Mouse (Mus musculus) adrenal gland (tissue): ENCODE measurements around the gene Prss41.
"Not testable (repeated sequence)": the region's sequence is repeated elsewhere in the genome, so short reads cannot be mapped to it uniquely, and the experiment has no call there.

Experiments used
- intact Hi-C: fragments of 180-260 bp; cut with DNase I; formaldehyde crosslinking; loops from one replicate; pipeline ENCODE4 v1.15.1; 2025
- long read RNA-seq, 2 experiments: library from polyadenylated mRNA; unstranded; transcript quantifications; one replicate each; pipeline ENCODE4 v2.0.0; 2020; ENCODE audit warnings: borderline replicate concordance in 1 of 2; ENCODE audit not compliant: insufficient replicate concordance in 1 of 2

Gene Prss41
- long read RNA-seq, experiment 1, result 0 reads
- long read RNA-seq, experiment 2, result 0 reads

DNA sequence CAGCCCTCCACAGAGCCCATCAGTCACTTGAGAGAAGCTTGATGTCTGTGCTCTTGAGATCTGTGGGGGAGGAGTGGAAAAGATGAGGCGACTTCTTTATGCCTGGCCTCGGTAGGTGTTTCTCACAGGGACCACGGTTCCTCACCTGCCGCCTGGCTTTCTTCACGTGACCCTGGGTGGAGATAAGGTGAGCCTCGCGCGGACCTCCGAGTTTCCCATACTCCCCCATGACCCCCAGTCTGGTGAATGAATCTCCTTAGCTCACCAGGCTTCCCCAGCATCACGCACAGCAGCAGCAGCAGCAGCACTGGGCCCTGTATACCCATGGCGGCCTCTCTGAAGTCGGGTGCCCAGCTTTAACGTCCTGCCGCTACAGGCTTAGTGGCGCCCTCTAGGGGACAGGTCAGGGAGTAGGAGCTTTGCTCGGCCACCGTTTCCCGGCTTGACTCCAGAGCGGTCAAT, at the start of gene Prss41, which contains the start of gene Prss32:
TSS of gene Prss41 (minus strand) at position 361 of the 462 bp plus-strand sequence.
TSS of gene Prss32 (plus strand) at position 44 of the 462 bp plus-strand sequence.
- intact Hi-C loops, result loop anchor here (5.0 kb wide), 1 partner anchor 72 kb away; the partner anchor contains the start of gene Flywch1

DNA sequence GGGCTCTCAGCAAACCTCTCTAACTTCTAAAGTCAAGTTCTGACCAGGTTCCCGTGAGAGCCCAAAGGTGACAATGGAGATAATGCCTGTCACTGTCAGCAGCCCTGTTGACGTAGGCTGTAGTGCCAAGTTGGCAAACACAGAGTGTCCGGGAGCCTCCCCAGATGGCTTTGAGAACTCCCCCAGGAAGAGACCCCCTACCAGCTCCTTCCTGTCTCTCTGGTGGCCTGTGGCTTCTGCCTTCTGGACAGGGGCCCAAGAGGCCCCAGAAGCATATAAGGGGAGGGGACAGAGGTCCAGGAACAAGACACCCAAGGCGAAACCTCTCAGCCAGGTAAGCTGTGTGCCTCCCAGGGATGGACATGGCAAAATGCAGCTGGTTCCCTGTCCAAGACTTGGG, 36.6 kb upstream of the Prss41 start, which contains the start of the genes Dcpp1 and Dcpp2:
TSS of gene Dcpp1 (plus strand) at position 301 of the 400 bp plus-strand sequence.
TSS of gene Dcpp2 (plus strand) at position 305 of the 400 bp plus-strand sequence.
- intact Hi-C loops, result not testable (repeated sequence)

DNA sequence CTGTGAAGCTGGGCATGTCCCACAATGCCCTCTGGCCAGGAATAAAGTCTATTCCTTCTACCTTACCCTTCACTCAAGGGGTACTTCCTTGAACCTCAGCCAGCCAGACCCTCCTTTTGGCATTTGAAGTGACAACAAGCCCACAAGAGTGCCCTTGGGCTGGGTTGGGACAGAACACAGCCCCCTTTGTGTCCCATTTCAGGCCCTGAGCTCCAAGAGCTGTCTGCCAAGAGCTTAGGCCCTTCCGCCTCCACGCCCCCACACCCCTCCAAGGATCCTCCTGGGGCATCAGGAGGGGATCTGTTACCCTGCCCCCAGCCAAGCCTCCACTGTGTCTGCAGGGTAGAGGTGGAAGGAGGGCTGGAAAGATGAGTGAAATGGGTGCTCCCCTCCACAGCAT, 33.2 kb upstream of the Prss41 start:
- intact Hi-C loops, result no loop called here

DNA sequence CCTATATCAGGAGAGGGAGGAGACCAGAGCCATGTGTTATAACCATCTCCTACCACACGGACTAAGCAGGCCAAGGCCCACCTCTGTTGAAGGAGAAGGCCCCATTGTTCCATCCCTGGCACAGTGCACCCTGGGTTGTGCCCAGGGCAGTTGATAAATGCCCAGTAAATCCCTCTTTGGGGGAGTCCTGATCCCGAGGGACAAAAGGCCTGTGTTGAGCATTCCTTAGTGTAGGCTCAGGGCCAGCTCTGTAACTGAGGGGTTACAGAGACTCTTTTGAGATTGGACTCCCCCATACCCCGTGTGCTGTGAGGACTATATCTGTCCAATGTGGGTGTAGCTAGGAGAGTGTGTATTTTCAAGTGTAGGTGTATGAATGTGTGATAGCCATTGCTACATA, 32.8 kb upstream of the Prss41 start:
- intact Hi-C loops, result no loop called here

DNA sequence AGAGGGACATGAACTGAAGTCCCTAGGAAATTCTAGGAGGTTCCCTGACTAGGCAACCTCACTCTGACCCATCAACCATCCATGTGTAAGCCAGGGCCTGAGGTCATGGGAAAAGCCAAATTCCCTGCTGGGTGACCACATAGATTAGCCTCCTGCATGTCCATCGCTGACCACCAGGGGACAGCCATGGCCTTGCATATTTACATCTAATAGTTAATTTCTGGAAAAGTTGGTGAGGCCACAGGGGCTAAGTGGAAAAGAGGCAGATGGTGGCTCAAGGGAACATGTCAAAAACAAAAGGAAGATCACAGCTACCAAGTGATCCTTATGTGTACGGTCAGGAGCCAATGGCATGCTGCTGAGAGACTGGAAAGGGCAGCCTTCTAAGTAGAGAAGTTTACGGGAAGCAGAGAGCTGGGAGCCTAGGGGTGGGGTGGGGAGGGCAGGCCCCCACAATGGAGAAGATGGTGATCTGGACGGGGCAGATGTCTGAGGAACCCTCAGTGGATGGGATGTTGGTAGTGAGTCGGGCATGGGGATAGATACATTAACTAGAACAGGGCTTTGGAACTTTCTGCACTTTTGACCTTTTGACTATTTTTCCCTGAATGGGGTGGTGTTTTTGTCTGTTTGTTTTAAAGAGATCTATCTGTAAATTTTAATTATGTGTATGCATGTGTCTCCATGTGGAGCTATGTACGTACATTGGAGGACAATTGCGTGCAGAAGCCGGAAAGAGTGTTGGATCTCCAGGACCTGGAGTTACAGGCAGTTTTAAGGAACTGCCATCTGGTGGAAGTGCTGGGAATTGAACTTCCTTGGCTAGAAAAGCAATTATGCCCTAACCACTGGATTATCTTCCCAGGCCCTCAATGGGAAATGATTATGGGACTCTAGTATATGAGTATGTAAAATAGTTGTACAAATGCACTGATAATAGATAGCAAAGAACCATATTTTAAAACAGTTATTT, 30.2 kb upstream of the Prss41 start:
- intact Hi-C loops, result loop anchor here (2.0 kb wide), 1 partner anchor 87 kb away; no protein-coding TSS in a partner anchor

DNA sequence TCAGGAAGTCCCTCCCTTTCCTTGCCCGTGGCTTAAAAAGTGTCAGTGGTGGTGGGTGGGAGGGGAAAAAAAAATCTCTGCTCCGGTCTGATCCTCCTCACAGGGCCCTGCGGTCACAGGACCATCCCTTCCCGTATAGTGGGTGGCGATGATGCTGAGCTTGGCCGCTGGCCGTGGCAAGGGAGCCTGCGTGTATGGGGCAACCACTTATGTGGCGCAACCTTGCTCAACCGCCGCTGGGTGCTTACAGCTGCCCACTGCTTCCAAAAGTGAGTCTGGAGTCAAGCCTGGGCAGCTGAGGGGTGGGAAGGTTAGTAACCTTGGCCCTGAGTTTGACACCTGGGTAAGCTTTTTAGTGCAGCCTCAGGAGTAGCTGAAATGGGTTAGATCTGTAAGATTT, 24.5 kb upstream of the Prss41 start:
- intact Hi-C loops, result no loop called here

DNA sequence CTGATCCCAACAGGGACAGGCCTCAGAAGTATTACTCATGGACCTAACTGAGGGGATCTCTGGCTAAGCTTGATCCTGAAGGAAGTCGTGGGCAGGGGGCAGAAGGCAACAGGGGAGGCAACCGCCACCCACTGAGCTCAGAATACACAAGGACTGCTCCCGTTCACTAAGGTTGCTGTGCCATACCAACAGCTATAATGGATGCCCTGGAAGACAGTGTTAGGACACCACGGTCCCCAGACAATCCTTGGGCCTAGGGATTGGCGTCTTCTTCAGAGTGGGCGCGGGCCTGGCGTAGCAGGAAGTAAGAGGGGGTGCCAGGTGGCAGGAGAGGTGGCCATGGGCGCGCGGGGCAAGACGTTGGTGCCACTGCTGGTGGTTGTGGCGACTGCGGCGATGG, 23.8 kb upstream of the Prss41 start, which contains the start of gene Prss21:
TSS of gene Prss21 (plus strand) at position 301 of the 400 bp plus-strand sequence.
- intact Hi-C loops, result no loop called here

DNA sequence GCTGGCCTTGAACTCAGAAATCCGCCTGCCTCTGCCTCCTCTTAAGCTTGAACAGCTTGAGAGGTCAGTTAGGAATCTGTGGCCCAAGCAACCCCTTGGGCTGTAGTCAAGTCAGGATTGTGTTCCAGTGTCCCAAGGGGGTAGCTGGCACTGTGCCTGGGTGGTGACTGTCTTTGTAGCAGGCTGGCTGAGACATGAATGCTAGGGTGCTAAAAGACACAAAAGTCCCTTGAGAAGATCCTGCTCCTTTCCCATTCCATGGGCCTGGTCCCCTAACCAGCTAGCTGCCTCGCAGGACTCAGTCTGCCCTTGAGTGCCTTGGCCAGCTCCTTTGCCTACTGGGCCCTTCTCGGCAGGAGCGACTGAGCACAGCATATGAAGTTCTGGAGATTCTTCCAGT, 19.0 kb upstream of the Prss41 start:
- intact Hi-C loops, result no loop called here

DNA sequence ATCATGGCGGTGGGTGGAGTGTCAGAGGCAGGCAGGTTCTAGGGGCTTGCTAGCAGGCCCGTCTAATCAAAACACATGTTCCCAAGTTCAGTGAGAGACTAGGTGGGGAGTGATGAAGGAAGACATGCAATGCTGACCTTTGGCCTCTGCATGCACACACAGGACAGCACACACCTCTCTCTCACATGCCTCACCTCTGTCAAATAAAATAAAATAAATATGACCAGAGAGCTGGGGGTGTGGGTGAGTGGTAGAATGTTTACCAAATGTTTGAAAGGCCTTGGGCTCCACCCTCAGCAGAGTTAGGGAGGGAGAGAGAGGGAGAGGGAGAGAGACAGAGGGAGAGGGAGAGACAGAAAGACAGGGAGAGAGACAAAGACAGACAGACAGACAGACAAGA, 13.9 kb upstream of the Prss41 start:
- intact Hi-C loops, result no loop called here

DNA sequence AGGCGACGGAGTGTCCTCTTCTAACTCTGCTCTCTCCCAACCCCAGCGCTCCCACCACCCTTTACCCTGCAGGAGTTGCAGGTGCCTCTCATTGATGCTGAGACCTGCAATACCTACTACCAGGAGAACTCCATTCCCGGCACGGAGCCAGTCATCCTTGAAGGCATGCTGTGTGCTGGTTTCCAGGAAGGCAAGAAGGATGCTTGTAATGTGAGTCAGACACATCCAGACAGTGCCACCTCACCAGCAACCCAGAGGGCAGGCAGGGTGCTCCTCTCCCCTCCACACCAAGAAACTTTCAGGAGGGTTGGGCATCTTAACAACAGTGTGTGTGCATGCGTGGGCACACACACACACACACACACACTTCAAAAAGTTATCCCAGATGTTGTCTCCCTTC, 13.2 kb upstream of the Prss41 start:
- intact Hi-C loops, result no loop called here

DNA sequence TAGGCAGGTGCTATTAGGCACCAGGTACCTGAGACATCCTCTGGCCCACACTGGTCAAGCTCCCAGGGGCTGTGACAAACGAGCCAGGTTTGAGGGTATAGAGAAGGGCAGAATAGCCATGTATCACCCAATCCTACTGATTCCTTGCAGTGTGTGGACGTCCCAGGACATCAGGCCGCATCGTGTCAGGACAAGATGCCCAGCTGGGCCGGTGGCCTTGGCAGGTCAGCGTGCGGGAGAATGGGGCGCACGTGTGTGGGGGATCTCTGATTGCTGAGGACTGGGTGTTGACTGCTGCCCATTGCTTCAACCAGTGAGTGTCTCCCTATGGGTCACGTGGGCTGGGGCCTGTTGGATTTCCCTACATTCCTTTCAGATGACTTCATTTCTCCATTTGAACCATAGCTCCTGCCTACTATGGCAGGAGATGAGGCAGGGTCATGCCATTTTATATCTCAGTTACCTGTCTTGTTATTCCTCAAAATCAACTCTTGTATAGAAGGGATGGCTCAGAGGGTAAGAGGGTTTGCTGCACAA, 10.3 kb upstream of the Prss41 start:
- intact Hi-C loops, result no loop called here

DNA sequence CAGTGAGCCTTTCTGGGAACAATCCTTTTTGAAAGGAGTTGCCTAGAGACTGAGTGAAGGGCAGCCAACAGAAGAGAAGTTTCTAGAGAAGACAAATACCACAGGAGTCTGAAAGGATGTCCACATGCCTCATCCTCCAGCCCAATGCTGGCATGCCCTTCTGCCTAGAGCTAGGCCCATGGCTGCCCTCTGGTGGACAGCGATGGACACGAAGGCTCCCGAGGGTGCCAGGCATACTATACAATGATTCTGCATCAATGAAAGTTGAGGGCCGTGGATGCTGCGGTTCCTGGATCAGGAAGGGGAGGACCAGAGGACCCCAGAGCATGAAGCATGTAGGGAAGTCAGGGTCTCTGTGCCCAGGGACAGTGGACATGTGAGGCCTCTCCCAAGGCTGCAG, 9.3 kb upstream of the Prss41 start:
- intact Hi-C loops, result loop anchor here (2.0 kb wide), 1 partner anchor 108 kb away; no protein-coding TSS in a partner anchor

DNA sequence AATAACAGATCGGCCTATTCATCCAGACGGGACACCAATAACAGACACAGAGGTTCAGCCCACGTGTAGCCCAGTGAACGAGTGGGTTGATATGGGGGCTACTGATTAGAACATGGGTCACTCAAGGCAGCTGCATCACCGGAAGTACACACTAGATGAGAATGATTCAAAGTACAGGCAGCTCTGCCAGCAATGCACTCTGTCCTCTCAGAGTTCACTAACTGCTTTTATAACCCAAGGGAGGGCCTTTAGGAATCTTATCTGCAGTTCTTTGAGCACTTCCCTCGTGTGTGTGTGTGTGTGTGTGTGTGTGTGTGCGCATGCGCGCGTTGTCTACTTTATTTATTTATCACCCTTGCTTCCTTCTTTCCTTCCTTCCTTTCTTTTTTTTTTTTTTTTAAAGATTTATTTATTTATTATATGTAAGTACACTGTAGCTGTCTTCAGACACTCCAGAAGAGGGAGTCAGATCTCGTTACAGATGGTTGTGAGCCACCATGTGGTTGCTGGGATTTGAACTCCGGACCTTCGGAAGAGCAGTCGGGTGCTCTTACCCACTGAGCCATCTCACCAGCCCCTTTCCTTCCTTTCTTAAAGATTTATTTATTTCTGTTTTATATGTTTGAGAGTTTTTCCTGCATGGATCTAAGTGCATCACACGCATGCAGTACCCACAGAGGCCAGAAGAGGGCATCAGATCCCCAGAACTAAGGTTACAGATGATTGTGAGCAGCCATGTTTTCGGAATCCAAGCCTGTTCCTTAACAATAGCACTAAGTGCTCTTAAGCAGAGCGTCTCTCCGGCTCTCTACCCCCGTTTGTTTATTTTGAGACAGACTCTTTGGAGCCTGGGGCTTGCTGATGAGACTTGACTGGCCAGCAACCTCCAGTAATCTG, 7.1 kb upstream of the Prss41 start:
- intact Hi-C loops, result no loop called here

DNA sequence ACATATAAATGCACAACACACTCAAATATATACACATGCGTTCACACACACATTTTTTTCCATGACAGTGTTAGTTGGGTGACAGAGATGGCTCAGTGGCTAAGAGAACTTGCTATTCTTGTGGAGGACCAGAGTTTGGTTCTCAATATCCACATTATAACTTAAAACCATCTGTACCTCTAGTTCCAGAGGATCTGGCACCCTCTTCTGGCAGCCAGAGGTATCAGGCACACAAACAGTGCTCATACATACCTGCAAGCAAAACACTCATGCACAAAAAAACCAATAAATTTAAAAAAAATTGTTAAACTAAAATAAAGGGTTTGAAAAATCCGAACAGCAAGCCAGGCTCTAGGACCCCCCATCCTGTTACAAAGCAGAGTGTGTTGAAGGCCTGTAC, 6.1 kb upstream of the Prss41 start:
- intact Hi-C loops, result no loop called here

DNA sequence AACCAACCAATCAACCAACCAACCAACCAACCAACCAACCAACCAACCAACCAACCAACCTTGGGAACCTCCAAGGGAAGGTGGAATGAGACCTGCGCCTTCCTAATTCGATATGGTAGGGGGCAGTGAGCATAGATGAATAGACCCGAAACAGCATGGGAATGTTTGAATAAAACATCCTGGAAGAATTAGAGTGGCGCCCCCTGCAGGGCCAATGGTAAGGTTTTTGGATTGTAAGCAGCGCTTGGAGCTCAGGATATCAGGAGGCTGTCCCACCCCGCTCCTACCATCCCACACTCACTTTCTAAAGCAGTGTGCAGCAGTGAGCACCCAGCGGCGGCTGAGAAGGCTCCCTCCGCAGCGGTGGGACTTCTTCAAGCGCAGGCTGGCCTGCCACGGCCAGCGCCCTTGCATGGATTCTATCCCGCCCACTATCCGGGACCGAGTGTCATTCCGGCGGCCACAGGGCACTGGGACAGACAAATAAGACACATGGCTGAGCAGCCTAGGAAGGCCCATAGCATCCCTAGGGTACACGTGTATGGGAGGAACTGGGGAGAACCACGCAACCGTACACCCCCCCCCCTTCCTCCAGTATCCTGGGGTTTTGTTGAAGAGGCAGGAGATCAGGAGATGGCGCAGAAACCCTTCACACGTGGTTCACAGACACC, 696 bp downstream of the Prss41 start:
- intact Hi-C loops, result loop anchor here (5.0 kb wide), 1 partner anchor 71 kb away; the partner anchor contains the start of gene Flywch1

DNA sequence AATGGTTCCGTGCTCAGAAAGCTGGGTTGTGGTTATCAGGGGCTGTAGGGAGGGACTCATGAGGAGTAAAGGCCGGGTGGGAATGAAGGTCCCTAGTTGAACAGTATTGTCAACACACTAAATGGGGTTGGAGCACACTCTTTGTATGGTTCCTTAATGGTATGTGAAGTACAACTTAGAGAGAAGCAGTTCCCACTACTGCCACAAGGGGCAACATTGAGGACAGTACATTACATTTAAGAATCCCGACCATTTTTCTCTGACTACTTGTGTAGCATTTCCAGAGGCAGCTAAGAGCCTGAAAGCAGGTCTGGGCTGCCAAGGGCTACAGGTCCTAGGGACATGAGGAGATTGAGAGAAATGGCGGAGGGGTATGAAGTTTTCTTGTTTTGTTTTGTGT, 2.8 kb downstream of the Prss41 start:
- intact Hi-C loops, result loop anchor here (5.0 kb wide), 1 partner anchor 69 kb away; the partner anchor contains the start of gene Flywch1

DNA sequence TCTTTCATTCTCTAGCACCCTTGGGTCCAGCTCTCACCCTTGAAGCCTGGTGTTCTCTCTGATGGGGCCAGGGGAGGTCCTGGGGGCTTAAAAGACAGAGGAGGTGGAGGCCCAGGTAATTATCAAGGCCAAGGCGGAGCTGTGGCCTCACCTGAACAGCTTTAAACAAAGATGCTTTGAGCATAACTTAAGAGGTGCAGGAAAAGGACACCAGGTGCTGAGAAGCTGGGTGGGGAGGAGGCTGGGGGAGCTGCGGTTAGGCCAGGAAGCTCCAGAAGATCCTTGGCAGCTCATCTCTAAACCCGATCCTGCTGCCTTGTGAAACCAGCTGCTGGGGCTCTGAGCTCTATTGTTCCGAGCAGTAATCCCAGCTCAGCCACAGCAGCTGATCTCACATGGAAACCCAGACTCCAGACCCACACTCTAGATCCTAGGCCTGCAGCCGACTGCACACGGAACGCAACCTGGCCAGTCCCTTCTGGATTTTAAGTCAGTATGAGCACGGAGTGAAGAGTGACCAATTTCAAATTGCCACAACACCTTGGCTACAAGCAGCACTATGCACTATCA, 7.9 kb downstream of the Prss41 start, which contains the start of gene Prss33:
TSS of gene Prss33 (minus strand) at position 51 of the 570 bp plus-strand sequence.
- intact Hi-C loops, result no loop called here

DNA sequence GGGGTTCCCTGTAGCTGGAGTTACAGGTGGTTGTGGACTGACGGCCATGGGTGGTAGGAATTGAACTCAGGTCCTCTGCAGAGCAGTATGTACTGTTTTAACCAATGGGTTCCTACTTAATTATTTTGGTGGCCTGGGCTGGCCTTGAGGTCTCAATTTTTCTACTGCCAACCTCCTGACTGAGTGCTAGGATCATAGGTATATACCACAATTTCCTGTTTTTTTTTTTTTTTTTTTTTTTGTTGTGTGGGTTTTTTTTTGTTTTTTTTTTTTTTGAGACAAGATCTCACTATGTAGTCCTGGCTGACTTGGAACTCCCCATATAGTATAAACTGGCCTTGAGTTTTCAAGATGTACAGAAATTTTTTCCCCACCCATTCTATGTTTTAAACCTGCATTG, 12.8 kb downstream of the Prss41 start:
- intact Hi-C loops, result no loop called here

DNA sequence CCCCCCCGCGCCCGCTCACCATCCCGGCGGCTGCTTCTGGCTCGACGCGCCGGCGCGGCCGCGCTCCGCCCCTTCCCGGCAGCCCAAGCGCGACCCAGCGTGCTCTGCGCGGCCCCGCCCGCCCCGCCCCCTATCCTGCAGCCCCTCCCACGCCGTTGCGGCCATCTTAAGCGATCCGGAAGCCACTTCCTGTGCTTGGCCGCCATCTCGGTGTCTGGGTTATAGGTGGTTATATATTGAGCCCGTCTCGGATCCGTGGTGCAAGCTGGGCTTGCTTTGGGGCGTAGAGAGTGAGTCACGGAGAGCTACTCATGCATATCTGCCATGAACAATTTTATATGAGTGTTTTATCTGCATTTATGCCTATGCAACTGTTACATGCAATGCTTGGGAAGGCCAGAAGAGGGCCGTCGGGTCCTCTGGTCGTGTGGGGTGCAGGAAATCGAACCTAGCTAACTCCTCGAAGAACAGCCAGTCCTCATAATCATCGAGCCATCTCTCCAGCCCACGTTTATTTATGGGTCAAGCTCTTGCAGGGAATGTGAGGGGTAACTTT, 14.8 kb downstream of the Prss41 start, which contains the start of gene Elob:
TSS of gene Elob (minus strand) at position 73 of the 556 bp plus-strand sequence.
- intact Hi-C loops, result no loop called here
